Mouse (Mus musculus): ENCODE results near the gene Grin2b.

DNA sequence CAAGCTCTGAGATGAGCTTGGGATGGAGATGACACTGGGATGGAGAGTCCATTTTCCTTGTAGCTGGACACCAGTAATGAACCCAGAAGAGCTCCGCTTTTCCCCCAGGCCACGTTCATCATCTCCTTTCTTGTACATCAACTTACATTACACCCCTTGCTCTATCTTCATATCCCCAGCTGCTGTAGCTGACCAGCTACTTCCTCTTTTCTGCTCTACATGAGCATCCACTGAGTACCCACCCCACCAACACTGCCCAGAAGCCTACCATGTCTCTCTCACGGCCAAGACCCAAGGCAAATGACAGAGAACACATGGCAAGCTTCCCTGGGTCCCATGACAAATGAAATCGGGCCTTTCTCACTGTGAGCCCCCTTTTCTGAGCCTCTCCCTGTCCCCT, 161.8 kb downstream of the Grin2b start:
- no peak for TF ChIP-seq CTCF (IDR thresholded peaks at IDR 0.05; ENCODE audit: low read depth, low read length)
- TF ChIP-seq POLR2A (IDR thresholded peaks at IDR 0.05; ENCODE audit: extremely low read depth, insufficient read depth, low read length): no peak
